Mouse (Mus musculus) hindbrain, postnatal 0 days (tissue): ENCODE results near the gene Gps1. TPM values are rescaled to one million over a fixed set of nuclear protein-coding genes. Genes with fewer than 3 reads are reported as not detected.

Experiments used
- ATAC-seq: fragments of 200-750 bp; cut with Nextera tagmentation; 2 replicates; pipeline ENCODE4 v1.8.0; 2017; ENCODE audit warnings: mild to moderate bottlenecking, moderate TSS enrichment, moderate library complexity
- DNase-seq: peaks from one replicate; pipeline ENCODE4 v3.0.0-alpha.2; 2015; ENCODE audit warnings: low spot score
- H3K27ac ChIP-seq: fragments of 300-500 bp; sonication (generic); 2 replicates; pipeline ENCODE4 v1.5.1; 2014; ENCODE audit warnings: mild to moderate bottlenecking
- H3K27me3 ChIP-seq: fragments of 300-500 bp; sonication (generic); 2 replicates; pipeline ENCODE4 v1.6.1; 2014; ENCODE audit warnings: low read length, mixed read lengths; ENCODE audit not compliant: insufficient read depth
- H3K36me3 ChIP-seq: fragments of 300-500 bp; sonication (generic); 2 replicates; pipeline ENCODE4 v1.6.1; 2014; ENCODE audit warnings: low read length, mixed read lengths; ENCODE audit not compliant: insufficient read depth
- H3K4me1 ChIP-seq: fragments of 300-500 bp; sonication (generic); 2 replicates; pipeline ENCODE4 v1.6.1; 2014; ENCODE audit warnings: antibody characterized with exemption, low read length, mixed read lengths; ENCODE audit not compliant: insufficient read depth
- H3K4me2 ChIP-seq: fragments of 300-500 bp; sonication (generic); 2 replicates; pipeline ENCODE4 v1.6.1; 2014; ENCODE audit warnings: low read depth, mild to moderate bottlenecking, low read length, moderate library complexity, mixed read lengths
- H3K4me3 ChIP-seq: fragments of 300-500 bp; sonication (generic); 2 replicates; pipeline ENCODE4 v1.5.1; 2014; ENCODE audit warnings: low read length
- H3K9ac ChIP-seq: fragments of 300-500 bp; sonication (generic); replicated peaks from 2 replicates; pipeline ENCODE4 v1.6.1; 2014; ENCODE audit warnings: mild to moderate bottlenecking, low read length, moderate library complexity, mixed read lengths
- H3K9me3 ChIP-seq: fragments of 300-500 bp; sonication (generic); 2 replicates; pipeline ENCODE4 v1.6.1; 2016; ENCODE audit warnings: low read length, mixed read lengths
- CTCF ChIP-seq: IDR thresholded peaks from 2 replicates; pipeline ENCODE4 v1.5.1; 2016; ENCODE audit warnings: antibody characterized with exemption, control low read depth, low read depth
- whole genome bisulfite sequencing: fragments of 180-500 bp; shearing (Covaris S2); extraction: QIAGEN DNeasy Blood & Tissue Kit; methylation state at CpG from one replicate; pipeline ENCODE4 v1.1.7; 2014; 5-methylcytosine and 5-hydroxymethylcytosine counted together
- polyA plus RNA-seq: library from polyadenylated mRNA; unstranded; fragments of >200 nt; fragmentation: Nextera tagmentation; extraction: Ambion mirVana; gene quantifications from 2 replicates; pipeline ENCODE4 v1.2.1, GENCODE M21; 2015
- total RNA-seq: library from RNA; depleted of rRNA; stranded (reverse); fragments of >200 nt; gene quantifications from 2 replicates; pipeline ENCODE4 v1.2.3, GENCODE M21; 2014

Gps1 gene
- total and polyA plus RNA-seq, 2 experiments from 2014 or later, result 242 to 314 TPM

DNA sequence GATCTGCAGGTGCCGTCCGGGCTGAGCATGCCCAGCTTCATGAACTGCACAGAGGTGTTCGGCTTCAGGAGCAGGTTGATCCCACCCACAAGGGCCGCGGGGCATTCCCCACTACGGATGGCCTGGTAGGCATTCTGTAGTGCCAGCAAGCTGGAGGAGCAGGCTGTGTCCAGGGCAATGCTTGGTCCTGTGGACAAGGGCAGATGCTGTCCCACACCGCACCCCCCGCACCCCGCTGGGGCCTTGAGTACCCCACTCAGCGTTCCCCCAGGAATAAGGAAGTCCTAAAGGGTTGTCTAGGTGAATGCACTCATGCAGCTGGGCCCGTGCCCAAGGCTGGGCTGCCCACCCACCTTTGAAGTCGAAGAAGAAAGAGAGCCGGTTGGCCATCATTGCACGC is 36.5 kb downstream of the Gps1 start:
- Histone ChIP-seq H3K27me3 (no peaks in the 10 kb centered on the region), H3K9me3 (no peaks in the 10 kb centered on the region), H3K4me1 (peaks cover 25% of the 10 kb centered on the region), H3K4me2 (peak overlapping the region; percentile 93), H3K27ac (no peak overlapping the region), H3K9ac (peak overlapping the region; percentile 95; the same call in 1 of the 2 replicates), H3K4me3 (no peak overlapping the region; the same call in 1 of the 2 replicates), H3K36me3 (peaks cover 60% of the 10 kb centered on the region)
- 69% methylated on average over 14 of the region's 14 CpGs for WGBS
- no peak for DNase-seq
- no peak for TF ChIP-seq CTCF
- no peak for ATAC-seq

DNA sequence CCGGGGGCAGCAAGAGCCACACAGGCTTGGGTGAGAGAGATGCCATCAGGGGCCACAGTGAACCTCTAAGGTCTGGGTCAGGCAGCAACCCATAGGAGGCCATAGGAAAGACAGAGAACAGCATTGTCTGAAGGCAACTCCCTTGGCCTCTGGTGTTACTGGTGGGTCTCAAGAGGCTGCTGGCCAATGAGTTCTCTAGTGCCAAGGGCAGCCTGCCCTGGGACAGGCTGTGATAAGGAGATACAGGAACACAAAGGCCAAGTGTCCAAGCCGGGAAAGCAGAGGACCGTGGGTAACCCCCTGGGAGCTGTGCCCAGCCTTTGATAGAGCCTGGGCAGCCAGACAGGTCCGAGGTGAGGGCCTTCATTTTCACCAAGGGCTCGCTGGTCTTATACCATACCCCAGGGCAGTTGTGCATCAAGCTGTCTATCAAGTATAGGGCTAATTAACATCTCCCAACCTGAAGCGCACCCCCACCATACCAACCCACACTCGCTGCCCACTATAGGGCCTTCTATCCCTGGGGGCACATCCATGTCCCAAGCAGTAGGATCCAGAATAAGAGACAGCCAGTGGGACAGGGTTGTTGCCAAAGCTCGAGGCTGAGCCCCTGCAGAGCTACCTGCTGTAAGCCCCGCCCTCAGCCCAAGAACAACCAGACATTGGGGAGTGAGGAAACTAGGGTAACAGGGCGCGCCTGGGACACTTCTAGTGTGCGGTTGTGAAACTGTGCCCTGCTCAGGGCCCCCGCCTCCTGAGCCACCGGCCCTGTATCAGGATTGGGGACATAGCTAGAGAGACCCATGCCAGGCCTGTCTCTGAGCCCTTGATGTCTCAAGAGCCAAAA is 37.2 kb downstream of the Gps1 start:
- DNase-seq, result no peak

DNA sequence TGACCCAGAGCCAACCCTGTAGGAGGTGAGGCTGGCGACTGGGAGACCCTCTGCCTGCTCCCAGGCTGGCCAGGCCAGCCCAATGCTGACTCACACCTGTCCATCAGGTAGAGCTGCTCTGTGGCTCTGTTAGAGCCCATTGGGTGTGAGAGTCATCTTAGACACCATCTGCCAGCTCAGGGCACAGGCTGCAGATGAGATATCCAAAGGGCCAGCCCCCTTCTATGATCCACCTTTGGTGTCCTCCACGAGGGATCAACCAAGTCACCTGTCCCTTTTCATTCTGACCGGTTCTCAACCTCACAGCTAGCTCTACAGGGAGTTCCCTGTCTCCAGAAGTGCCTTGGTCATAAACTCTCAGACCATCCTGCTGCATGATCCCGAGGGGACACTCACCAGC is 38.2 kb downstream of the Gps1 start:
- H3K9me3 ChIP-seq, result no peaks in the 10 kb centered on the region
- DNase-seq, result no peak
- peaks cover 42% of the 10 kb centered on the region for H3K36me3 ChIP-seq
- no peak for ATAC-seq
- 52% methylated on average over 4 of the region's 4 CpGs for WGBS
- no peaks in the 10 kb centered on the region for H3K27me3 ChIP-seq
- H3K4me3 ChIP-seq, result peak overlapping the region; percentile 91
- peak overlapping the region; percentile 93 for H3K4me2 ChIP-seq
- H3K9ac ChIP-seq, result peak overlapping the region; percentile 95; the same call in 1 of the 2 replicates
- H3K4me1 ChIP-seq, result peaks cover 27% of the 10 kb centered on the region
- H3K27ac ChIP-seq, result no peak overlapping the region
- no peak for TF ChIP-seq CTCF

More for the DNA sequence above, 37.2 kb downstream of the Gps1 start:
- ATAC-seq, result no peak
- Histone ChIP-seq H3K27ac (no peak overlapping the region), H3K4me3 (peak overlapping the region; percentile 91), H3K9me3 (no peaks in the 10 kb centered on the region), H3K4me2 (peak overlapping the region; percentile 93), H3K27me3 (no peaks in the 10 kb centered on the region), H3K4me1 (peaks cover 27% of the 10 kb centered on the region), H3K9ac (peak overlapping the region; percentile 95), H3K36me3 (peaks cover 52% of the 10 kb centered on the region)
- 73% methylated on average over 14 of the region's 14 CpGs for WGBS
- no peak for TF ChIP-seq CTCF

DNA sequence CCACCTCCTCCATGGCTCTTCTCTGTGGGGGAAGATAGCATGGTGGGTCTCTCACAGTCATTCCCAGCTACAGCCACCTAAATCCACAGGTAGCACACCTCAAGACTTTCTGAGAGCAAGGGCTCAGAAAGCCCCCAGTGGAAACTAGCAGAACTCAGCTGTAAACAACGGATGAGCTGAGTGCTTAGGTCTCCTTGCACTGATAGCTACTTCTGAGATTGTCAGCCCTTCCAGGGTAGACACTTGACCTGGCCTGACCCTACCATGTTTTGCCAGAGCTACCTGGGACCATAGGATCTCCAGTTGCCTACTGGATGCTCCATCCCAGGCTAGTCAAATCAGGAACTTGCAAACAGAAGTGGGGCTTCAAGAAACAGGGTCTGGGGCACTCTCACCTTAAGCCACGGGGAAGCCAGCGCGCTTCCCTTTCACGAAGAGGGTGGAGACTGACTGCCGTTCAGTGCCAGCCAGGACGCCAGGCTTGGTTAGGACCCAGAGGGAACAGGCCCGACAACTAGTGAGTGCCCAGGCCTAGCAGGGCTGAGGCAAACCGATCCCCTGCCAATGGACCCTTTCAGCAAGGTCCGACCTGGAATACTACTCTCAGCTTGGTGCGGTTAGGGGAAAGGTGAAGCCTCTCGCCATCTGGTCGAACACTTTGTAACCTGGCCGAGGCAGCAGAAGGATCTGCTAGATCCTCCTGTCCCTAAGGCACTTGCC is 38.9 kb downstream of the Gps1 start:
- H3K9me3 ChIP-seq, result no peaks in the 10 kb centered on the region
- peak; percentile 33 for DNase-seq
- H3K4me2 ChIP-seq, result peak overlapping the region; percentile 93
- H3K4me1 ChIP-seq, result peaks cover 27% of the 10 kb centered on the region
- peak overlapping the region; percentile 91 for H3K4me3 ChIP-seq
- H3K36me3 ChIP-seq, result peaks cover 35% of the 10 kb centered on the region
- WGBS, result 2% methylated on average over 14 of the region's 14 CpGs
- no peak for ATAC-seq
- peak overlapping the region; percentile 95 for H3K9ac ChIP-seq
- 0 out of 2 replicates have a peak, but pooled peaks have one; percentile 3 for TF ChIP-seq CTCF
- peak overlapping the region; percentile 100 for H3K27ac ChIP-seq
- no peaks in the 10 kb centered on the region for H3K27me3 ChIP-seq

DNA sequence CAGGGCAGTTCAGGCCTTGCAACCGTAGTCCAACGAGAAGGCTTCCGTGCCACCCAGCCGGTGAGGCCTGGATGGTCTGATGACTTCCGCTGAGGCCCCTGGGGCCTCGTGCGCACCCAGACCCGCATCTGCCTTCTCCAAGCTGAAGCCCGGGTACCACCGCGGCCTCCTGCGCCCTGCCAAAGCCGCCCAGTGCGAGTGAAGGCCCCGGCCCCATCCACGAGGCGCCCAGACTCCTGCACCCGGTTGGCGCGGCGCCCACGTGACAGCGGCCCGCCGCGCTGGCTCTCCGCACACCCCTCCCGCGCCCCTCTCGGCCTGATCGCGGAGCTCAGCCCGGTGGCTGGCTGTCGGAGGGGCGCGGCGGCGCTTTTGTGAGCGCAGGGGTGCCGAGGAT is 39.5 kb downstream of the Gps1 start:
- H3K4me1 ChIP-seq, result peaks cover 27% of the 10 kb centered on the region
- no peaks in the 10 kb centered on the region for H3K9me3 ChIP-seq
- ATAC-seq (peak; percentile 18; the same call in 1 of the 2 replicates), DNase-seq (peak; percentile 81)
- H3K4me3 ChIP-seq, result peak overlapping the region; percentile 91
- peak overlapping the region; percentile 93 for H3K4me2 ChIP-seq
- no peaks in the 10 kb centered on the region for H3K27me3 ChIP-seq
- TF ChIP-seq CTCF, result no peak
- peak overlapping the region; percentile 95 for H3K9ac ChIP-seq
- H3K36me3 ChIP-seq, result peaks cover 30% of the 10 kb centered on the region
- peak overlapping the region; percentile 100 for H3K27ac ChIP-seq
- under 1% methylated on average over 31 of the region's 40 CpGs for WGBS

DNA sequence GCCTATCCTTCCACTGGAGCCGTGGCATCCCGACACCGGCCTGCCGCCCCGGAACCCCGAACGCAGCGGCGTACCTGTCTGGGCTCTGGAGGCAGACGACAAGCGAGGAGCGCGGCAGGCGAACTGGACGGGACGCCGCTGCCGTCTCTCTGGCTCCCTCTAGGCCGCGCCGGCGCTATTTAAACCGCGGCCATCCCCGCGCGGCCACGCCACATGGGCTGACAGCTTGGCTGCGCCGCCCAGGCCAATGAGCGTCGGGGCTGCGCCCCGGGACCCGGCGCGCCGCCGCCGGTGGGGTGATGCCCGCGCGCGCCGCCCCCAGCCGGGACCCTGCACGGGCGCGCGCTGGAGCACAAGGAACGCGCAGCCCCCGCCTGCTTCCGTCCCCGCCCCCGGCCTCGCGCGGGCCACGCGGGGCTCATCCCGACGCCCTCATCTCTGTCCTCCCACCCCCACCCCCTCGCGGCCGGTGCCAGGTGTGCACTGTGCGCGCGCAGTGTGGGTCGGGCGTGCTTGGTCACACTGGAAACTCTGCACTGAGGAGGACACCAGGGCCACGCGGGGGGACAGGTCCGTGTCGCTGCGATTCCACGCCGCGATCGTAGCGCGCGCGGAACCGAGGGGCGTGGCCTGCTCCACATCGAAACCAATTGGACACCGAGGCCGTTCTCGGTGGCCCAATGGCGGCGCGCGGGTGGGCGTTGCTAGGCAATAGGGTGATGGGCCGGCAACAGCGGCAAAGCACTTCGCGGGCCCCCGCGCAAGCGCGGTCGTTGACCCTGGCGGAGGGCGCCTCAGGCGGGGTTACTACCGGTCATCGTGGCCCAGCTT is 40.1 kb downstream of the Gps1 start, which contains the start of gene Fasn:
TSS of gene Fasn (minus strand) at position 592 of the 831 bp plus-strand sequence.
- TF ChIP-seq CTCF, result peak; percentile 59

More for the DNA sequence above, 40.1 kb downstream of the Gps1 start, which contains the start of gene Fasn:
- under 1% methylated on average over 101 of the region's 109 CpGs for WGBS
- H3K27me3 ChIP-seq, result no peaks in the 10 kb centered on the region
- H3K4me2 ChIP-seq, result peak within 1 kb of the TSS; percentile 93
- DNase-seq (peak; percentile 99), ATAC-seq (peak; percentile 94)
- H3K36me3 ChIP-seq, result peaks cover 23% of the 10 kb centered on the region
- H3K9ac ChIP-seq, result peak within 1 kb of the TSS; percentile 95
- peaks cover 27% of the 10 kb centered on the region for H3K4me1 ChIP-seq
- H3K4me3 ChIP-seq, result peak within 1 kb of the TSS; percentile 91
- H3K9me3 ChIP-seq, result no peaks in the 10 kb centered on the region
- peak within 1 kb of the TSS; percentile 100 for H3K27ac ChIP-seq
